Mouse (Mus musculus) stomach, embryonic 14.5 days (tissue): ENCODE results near the gene Peg3. TPM values are rescaled to one million over a fixed set of nuclear protein-coding genes. Genes with fewer than 3 reads are reported as not detected.

Experiments used
- polyA plus RNA-seq: library from polyadenylated mRNA; unstranded; fragments of >200 nt; fragmentation: Nextera tagmentation; extraction: Ambion mirVana; gene quantifications from 2 replicates; pipeline ENCODE4 v1.2.1, GENCODE M21; 2014

Peg3 gene
- polyA plus RNA-seq, 1 experiment from 2014 or later = 210 TPM

Other genes with a start within 250 kb of the Peg3 start
- not detected in 2 replicates for gene Olfr5, start 243.5 kb downstream of the Peg3 start, polyA plus RNA-seq
- gene Olfr1347, start 230.7 kb downstream of the Peg3 start, polyA plus RNA-seq = not detected in 2 replicates
- not detected in 2 replicates for gene Olfr1348, start 221.7 kb downstream of the Peg3 start, polyA plus RNA-seq
- gene Olfr1349, start 207.5 kb downstream of the Peg3 start, polyA plus RNA-seq = not detected in 2 replicates
- gene Olfr1350, start 165.6 kb downstream of the Peg3 start, polyA plus RNA-seq = not detected in 2 replicates
- gene Zim1, start 34.0 kb downstream of the Peg3 start, polyA plus RNA-seq = 7.7 and 8.7 TPM in 2 replicates
- 9.1 TPM in 2 replicates for gene Usp29, start 147 bp upstream of the Peg3 start, polyA plus RNA-seq